Mouse (Mus musculus): ENCODE measurements around the gene Paxbp1. TPM values are rescaled to one million over a fixed set of nuclear protein-coding genes. Genes with fewer than 3 reads are reported as not detected.

Gene Paxbp1
- polyA plus RNA-seq, 1 experiment from 2014 or later, result 51.4 TPM

DNA sequence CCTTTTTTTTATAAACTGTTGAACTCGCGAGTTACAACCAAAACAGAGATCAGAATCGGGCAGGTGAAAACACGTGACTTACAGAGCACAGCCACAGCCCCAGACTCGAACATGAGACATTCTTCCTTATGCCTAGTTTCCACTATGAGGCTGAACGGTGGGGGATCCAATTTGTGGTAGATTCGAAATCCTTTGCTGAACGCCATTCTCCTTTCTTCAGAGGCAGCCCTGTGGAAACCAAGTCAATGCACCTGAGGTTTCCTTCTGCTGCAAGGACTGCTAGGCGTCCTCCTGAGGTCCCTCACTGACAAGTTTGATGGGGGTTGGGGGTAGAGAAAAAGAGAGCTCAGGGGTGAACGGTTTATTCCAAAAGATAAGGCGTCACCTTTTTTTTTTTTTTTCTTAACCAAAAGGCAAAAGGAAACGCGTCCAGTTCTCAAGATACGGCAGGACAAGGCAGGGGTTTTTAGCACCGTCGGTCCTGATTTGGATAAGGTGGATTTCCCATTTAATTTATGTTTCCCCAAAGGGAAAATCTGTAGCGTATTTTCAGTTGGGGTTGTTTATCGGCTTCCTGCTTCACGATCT is 34.3 kb downstream of the Paxbp1 start:
- peak overlapping the region; percentile 78 for H3K4me2 ChIP-seq (replicated peaks; ENCODE audit: low read depth, low read length)
- H3K27ac ChIP-seq (ENCODE audit: low read length), result peak overlapping the region; percentile 82
- ATAC-seq (ENCODE audit: low FRiP score, low TSS enrichment), result no peak
- H3K9ac ChIP-seq (replicated peaks; ENCODE audit: low read length), result peak overlapping the region; percentile 87
- peaks cover 17% of the 10 kb centered on the region for H3K4me1 ChIP-seq (ENCODE audit: insufficient read depth, low read length)
- H3K27me3 ChIP-seq (ENCODE audit: insufficient read depth, low read length), result no peaks in the 10 kb centered on the region
- WGBS, result 1% methylated on average over 19 of the region's 19 CpGs
- peak overlapping the region; percentile 76 for H3K4me3 ChIP-seq (ENCODE audit: low read length)
- peaks cover 7% of the 10 kb centered on the region; the same call in 1 of the 2 replicates for H3K36me3 ChIP-seq (ENCODE audit: insufficient read depth, low read length)
- no peaks in the 10 kb centered on the region for H3K9me3 ChIP-seq (ENCODE audit: low read length)

GRCm38 (mm10) chr16:91004915-91005538 is 39.3 kb downstream of the Paxbp1 start:
- peak; percentile 39; the same call in 1 of the 2 replicates for ATAC-seq (ENCODE audit: low FRiP score, low TSS enrichment)
- no peak overlapping the region for H3K4me3 ChIP-seq (ENCODE audit: low read length)
- H3K4me2 ChIP-seq (replicated peaks; ENCODE audit: low read depth, low read length), result no peak overlapping the region
- H3K27ac ChIP-seq (ENCODE audit: low read length), result no peak overlapping the region
- peaks cover 8% of the 10 kb centered on the region; the same call in 1 of the 2 replicates for H3K4me1 ChIP-seq (ENCODE audit: insufficient read depth, low read length)
- 70% methylated on average over 4 of the region's 4 CpGs for WGBS
- H3K9me3 ChIP-seq (ENCODE audit: low read length), result no peaks in the 10 kb centered on the region
- H3K36me3 ChIP-seq (ENCODE audit: insufficient read depth, low read length), result no peaks in the 10 kb centered on the region
- H3K9ac ChIP-seq (replicated peaks; ENCODE audit: low read length), result no peak overlapping the region
- no peaks in the 10 kb centered on the region for H3K27me3 ChIP-seq (ENCODE audit: insufficient read depth, low read length)

DNA sequence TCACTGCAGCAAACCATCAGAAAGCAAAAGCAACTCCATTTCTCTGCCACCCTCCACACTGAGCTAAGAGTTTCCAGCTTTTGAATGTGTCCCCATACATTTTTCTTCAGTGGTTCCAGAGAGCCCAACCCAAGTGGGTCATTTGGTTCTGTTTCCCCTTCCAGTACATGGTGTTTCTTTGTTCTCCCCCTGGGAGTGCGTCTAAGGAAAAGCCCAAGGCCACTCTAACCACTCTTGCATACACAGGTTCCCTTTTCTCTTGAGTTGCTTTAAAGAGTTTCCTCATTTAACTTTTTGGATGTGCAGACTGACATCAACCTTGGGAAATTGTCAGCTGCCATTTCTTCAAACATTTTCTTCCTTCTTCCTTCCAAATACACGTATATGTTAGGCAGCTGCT is 43.2 kb downstream of the Paxbp1 start:
- no peak overlapping the region for H3K27ac ChIP-seq (ENCODE audit: low read length)
- no peaks in the 10 kb centered on the region for H3K27me3 ChIP-seq (ENCODE audit: insufficient read depth, low read length)
- H3K4me2 ChIP-seq (replicated peaks; ENCODE audit: low read depth, low read length), result no peak overlapping the region
- WGBS, result 86% methylated on average over 2 of the region's 2 CpGs
- no peaks in the 10 kb centered on the region for H3K9me3 ChIP-seq (ENCODE audit: low read length)
- H3K36me3 ChIP-seq (ENCODE audit: insufficient read depth, low read length), result no peaks in the 10 kb centered on the region
- no peak overlapping the region for H3K9ac ChIP-seq (replicated peaks; ENCODE audit: low read length)
- H3K4me1 ChIP-seq (ENCODE audit: insufficient read depth, low read length), result no peaks in the 10 kb centered on the region
- no peak overlapping the region for H3K4me3 ChIP-seq (ENCODE audit: low read length)
- no peak for ATAC-seq (ENCODE audit: low FRiP score, low TSS enrichment)

- H3K4me2 ChIP-seq (replicated peaks; ENCODE audit: low read depth, low read length), result no peak overlapping the region
- no peak overlapping the region for H3K9ac ChIP-seq (replicated peaks; ENCODE audit: low read length)
- 74% methylated on average over 4 of the region's 4 CpGs for WGBS
- no peaks in the 10 kb centered on the region for H3K36me3 ChIP-seq (ENCODE audit: insufficient read depth, low read length)
- no peak overlapping the region for H3K4me3 ChIP-seq (ENCODE audit: low read length)
- no peak for ATAC-seq (ENCODE audit: low FRiP score, low TSS enrichment)
- no peak overlapping the region for H3K27ac ChIP-seq (ENCODE audit: low read length)
- no peaks in the 10 kb centered on the region for H3K4me1 ChIP-seq (ENCODE audit: insufficient read depth, low read length)
- H3K9me3 ChIP-seq (ENCODE audit: low read length), result no peaks in the 10 kb centered on the region
- H3K27me3 ChIP-seq (ENCODE audit: insufficient read depth, low read length), result no peaks in the 10 kb centered on the region
Observed at GRCm38 (mm10) chr16:90999827-91000226, 44.5 kb downstream of the Paxbp1 start.

- Histone ChIP-seq H3K9ac (replicated peaks; ENCODE audit: low read length) (no peak overlapping the region), H3K27ac (ENCODE audit: low read length) (no peak overlapping the region), H3K36me3 (ENCODE audit: insufficient read depth, low read length) (no peaks in the 10 kb centered on the region), H3K4me1 (ENCODE audit: insufficient read depth, low read length) (no peaks in the 10 kb centered on the region), H3K9me3 (ENCODE audit: low read length) (no peaks in the 10 kb centered on the region), H3K4me2 (replicated peaks; ENCODE audit: low read depth, low read length) (no peak overlapping the region), H3K27me3 (ENCODE audit: insufficient read depth, low read length) (no peaks in the 10 kb centered on the region), H3K4me3 (ENCODE audit: low read length) (no peak overlapping the region)
- ATAC-seq (ENCODE audit: low FRiP score, low TSS enrichment), result no peak
- 94% methylated on average over 3 of the region's 3 CpGs for WGBS
Observed at GRCm38 (mm10) chr16:90997822-90998221, 46.5 kb downstream of the Paxbp1 start.

GRCm38 (mm10) chr16:90996327-90997243 is 47.8 kb downstream of the Paxbp1 start:
- Histone ChIP-seq H3K4me3 (ENCODE audit: low read length) (no peak overlapping the region), H3K4me2 (replicated peaks; ENCODE audit: low read depth, low read length) (no peak overlapping the region), H3K27me3 (ENCODE audit: insufficient read depth, low read length) (no peaks in the 10 kb centered on the region), H3K9me3 (ENCODE audit: low read length) (no peaks in the 10 kb centered on the region), H3K27ac (ENCODE audit: low read length) (peak overlapping the region; percentile 44; the same call in 1 of the 2 replicates), H3K36me3 (ENCODE audit: insufficient read depth, low read length) (no peaks in the 10 kb centered on the region), H3K9ac (replicated peaks; ENCODE audit: low read length) (no peak overlapping the region), H3K4me1 (ENCODE audit: insufficient read depth, low read length) (no peaks in the 10 kb centered on the region)
- no peak for ATAC-seq (ENCODE audit: low FRiP score, low TSS enrichment)
- WGBS, result 78% methylated on average over 7 of the region's 7 CpGs

GRCm38 (mm10) chr16:90995498-90995897 is 48.8 kb downstream of the Paxbp1 start:
- Histone ChIP-seq H3K9me3 (ENCODE audit: low read length) (no peaks in the 10 kb centered on the region), H3K27me3 (ENCODE audit: insufficient read depth, low read length) (no peaks in the 10 kb centered on the region), H3K27ac (ENCODE audit: low read length) (no peak overlapping the region), H3K9ac (replicated peaks; ENCODE audit: low read length) (no peak overlapping the region), H3K4me1 (ENCODE audit: insufficient read depth, low read length) (no peaks in the 10 kb centered on the region), H3K4me2 (replicated peaks; ENCODE audit: low read depth, low read length) (no peak overlapping the region), H3K4me3 (ENCODE audit: low read length) (no peak overlapping the region), H3K36me3 (ENCODE audit: insufficient read depth, low read length) (peaks cover 5% of the 10 kb centered on the region; the same call in 1 of the 2 replicates)
- 78% methylated on average over 5 of the region's 5 CpGs for WGBS
- ATAC-seq (ENCODE audit: low FRiP score, low TSS enrichment), result no peak

GRCm38 (mm10) chr16:90995023-90995422 is 49.3 kb downstream of the Paxbp1 start:
- H3K4me1 ChIP-seq (ENCODE audit: insufficient read depth, low read length), result no peaks in the 10 kb centered on the region
- H3K36me3 ChIP-seq (ENCODE audit: insufficient read depth, low read length), result peaks cover 7% of the 10 kb centered on the region; the same call in 1 of the 2 replicates
- no peaks in the 10 kb centered on the region for H3K9me3 ChIP-seq (ENCODE audit: low read length)
- H3K9ac ChIP-seq (replicated peaks; ENCODE audit: low read length), result no peak overlapping the region
- H3K27ac ChIP-seq (ENCODE audit: low read length), result no peak overlapping the region
- H3K27me3 ChIP-seq (ENCODE audit: insufficient read depth, low read length), result no peaks in the 10 kb centered on the region
- H3K4me2 ChIP-seq (replicated peaks; ENCODE audit: low read depth, low read length), result no peak overlapping the region
- no peak for ATAC-seq (ENCODE audit: low FRiP score, low TSS enrichment)
- no peak overlapping the region for H3K4me3 ChIP-seq (ENCODE audit: low read length)
- WGBS, result 46% methylated on average over 4 of the region's 4 CpGs

DNA sequence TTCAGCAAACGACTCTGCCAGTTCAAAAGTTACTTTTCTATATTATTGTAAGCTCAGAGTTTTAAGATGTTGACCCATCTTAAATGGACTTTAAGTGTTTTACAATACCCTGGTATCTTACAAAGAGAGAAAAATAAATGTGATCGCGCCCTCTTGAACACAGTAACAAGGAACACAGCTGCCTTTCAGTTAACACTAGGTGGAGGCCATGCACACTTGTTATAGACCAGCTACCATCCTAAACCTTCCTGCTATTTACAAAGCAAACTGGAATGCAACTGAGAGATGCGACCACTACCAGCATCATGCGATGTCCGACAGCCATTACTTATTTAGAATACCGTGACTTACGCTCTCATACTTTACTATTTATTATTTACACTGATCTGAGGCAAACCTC is 55.2 kb downstream of the Paxbp1 start:
- 92% methylated on average over 8 of the region's 8 CpGs for whole genome bisulfite sequencing
- Histone ChIP-seq H3K4me2 (replicated peaks; ENCODE audit: low read depth, low read length) (no peak overlapping the region), H3K27ac (ENCODE audit: low read length) (no peak overlapping the region), H3K4me1 (ENCODE audit: insufficient read depth, low read length) (no peaks in the 10 kb centered on the region), H3K9me3 (ENCODE audit: low read length) (no peaks in the 10 kb centered on the region), H3K27me3 (ENCODE audit: insufficient read depth, low read length) (no peaks in the 10 kb centered on the region), H3K9ac (replicated peaks; ENCODE audit: low read length) (no peak overlapping the region), H3K4me3 (ENCODE audit: low read length) (no peak overlapping the region), H3K36me3 (ENCODE audit: insufficient read depth, low read length) (peaks cover 9% of the 10 kb centered on the region; the same call in 1 of the 2 replicates)
- no peak for ATAC-seq (ENCODE audit: low FRiP score, low TSS enrichment)

All from kidney, embryonic 16.5 days (tissue).